Mouse (Mus musculus) c-Kit-positive CD71-negative TER-119-negative erythroid progenitor cells, embryonic 14.5 days (primary cell): ENCODE data around the gene Adap2.
"Not testable (repeated sequence)": the region's sequence is repeated elsewhere in the genome, so short reads cannot be mapped to it uniquely, and the experiment has no call there.

Experiments used
- DNase-seq: peaks from one replicate; pipeline ENCODE4 v3.0.0-alpha.2; 2013; ENCODE audit warnings: low read depth

The Adap2 gene

DNA sequence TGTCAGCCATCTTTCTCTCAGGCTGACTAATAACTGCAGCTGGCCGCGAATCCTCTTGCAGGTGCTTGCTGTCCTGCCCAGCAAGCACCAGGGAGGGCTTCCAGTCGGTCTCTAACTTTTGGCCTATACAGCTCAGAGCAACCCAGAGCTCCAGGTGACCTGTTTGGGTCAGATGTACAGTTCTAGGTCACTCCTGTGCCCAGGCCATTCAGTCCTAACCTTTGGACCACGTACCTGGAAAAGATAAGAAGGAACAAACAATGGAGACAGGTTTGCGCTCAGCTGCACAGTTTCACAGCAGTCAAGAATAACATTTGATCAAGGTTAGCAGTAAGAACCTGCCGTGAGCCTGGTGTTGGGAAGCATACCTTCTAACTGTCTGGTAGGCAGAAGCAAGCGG, 5.1 kb downstream of the Adap2 start:
- DNase-seq = no peak

DNA sequence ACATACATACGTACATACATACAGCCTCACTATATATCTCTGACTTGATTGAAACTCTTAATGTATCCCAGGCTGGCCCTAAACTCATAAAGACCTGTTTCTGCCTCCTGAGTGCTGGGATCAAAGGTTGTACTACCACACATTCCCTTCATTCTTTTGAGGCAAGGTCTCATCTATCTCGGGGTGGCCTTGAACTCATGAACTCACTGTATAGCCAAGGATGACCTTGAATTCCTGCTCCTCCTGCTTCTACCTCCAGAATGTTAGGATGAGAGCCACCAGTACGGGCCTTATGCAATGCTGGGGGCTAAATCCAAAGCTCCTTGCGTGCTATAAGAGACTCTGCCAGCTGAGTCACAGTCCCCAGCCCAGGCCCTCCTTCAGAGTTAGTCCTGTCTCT, 7.1 kb downstream of the Adap2 start:
- no peak for DNase-seq

DNA sequence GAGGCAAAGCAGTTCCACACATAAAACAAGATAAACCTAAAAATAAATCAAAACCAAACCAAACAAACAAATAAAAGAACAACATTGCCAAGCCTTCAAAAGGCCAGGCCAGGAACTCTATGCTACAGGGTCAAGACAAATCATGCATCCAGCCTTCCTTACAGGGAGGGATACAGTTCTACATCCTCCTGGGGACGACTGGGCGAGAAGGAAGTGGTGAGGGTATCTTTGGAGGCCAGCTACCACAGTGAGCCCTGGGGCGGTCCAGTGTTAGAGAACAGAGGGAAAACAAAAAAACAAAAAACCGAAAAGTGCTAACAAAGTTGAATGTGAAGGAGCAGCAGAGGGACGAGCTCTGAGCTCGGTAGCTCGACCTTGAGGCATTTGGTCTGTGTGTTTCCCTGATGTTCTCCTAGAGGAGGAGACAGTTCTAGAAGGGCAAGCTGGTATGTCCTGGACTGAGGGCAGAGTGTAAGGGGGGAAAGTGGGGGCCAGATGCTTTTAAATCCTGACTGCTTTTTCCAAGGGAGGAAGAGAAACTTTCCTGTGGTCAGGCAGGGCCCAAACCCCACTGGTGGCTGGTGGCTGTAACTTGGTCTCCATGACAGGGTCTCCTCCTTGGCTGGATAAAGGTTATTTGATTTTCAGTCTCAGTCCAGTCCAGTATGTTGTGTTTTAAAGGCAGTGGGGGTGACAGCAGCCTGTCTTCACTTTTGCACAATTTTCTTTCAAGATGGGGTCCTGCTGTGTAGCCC, 9.6 kb downstream of the Adap2 start:
- no peak for DNase-seq

DNA sequence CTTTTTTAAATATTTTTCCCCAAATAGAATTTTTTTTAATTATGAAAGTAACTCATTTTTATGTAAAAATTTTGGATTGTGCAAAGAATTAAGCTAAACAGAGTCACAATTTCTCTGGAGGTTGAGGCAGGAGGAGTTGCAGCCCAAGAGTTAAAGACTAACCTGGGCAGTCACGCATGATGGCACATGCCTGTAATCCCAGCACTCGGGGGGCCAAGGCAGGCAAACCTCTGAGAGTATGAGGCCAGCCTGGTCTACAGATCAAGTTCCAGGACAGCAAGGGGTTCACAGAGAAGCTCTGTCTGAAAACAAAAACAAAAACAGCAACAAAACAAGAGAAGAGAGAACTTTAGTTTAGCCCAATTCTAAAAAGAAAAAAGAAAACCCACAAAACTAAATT, 10.3 kb downstream of the Adap2 start:
- DNase-seq = no peak

DNA sequence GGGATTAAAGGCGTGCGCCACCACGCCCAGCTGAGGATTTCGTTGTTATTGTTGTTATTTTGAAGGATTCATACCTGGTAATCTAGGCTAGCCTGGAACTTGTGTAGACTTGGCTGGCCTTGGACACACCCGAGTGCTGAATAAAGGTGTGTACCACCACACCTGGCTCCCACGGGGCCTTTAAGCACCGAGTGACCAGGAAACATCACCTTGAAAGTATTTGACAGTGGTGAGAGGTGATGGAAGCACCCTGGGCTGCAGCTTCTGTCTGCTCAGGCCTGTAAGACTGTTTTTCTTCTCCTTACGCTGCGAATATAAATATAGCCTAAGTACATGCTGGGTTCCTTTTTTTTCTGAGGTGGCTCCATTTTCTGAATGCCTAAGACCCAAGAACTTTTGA, 14.2 kb downstream of the Adap2 start:
- DNase-seq = no peak

DNA sequence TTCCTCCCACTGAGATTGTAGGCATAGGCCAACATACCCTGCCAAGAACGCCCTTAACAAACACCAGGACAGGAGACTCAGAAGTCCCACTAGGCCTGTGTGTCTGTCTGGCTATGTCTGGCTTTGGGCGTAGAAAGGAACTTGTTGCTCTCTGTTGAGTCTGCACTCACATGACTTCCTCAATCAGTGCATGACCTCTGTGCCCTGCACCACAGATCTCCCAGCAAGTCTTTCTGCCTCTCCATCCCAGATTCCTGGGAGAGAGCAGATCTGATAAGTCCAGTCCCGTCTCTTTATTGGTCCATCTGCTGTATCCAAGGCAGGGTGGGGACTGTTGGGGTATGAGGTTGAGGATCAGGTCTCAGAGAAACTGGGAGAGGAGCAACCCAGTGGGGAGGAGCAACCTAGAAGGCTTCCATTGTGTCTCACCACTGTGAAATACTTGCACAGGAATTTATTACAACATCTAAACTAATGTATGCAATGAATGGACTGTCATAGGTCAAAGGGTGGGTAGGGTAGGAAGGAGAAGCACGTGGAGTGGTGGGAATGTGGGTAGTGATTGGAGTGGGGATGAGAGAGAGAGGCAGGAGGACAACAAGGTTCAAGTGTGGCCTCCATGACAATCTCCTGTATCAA, 14.8 kb downstream of the Adap2 start:
- DNase-seq = no peak

DNA sequence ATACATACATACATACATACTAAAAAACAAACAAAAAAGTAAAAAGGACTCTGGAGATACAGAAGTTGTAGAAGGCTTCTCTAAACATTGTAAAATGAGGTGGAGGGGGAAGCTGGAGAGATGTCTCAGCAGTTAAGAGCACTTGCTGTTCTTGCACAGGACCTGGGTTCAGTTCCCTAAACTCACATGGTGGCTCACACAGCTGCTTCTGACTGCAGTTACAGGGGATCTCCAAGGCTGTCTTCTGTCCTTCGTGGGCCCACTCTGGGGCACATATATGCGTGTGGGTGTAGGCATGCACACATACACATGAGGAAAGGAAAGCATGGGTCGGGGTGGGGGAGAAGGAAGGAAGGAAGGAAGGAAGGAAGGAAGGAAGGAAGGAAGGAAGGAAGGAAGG, 15.7 kb downstream of the Adap2 start:
- no peak for DNase-seq

DNA sequence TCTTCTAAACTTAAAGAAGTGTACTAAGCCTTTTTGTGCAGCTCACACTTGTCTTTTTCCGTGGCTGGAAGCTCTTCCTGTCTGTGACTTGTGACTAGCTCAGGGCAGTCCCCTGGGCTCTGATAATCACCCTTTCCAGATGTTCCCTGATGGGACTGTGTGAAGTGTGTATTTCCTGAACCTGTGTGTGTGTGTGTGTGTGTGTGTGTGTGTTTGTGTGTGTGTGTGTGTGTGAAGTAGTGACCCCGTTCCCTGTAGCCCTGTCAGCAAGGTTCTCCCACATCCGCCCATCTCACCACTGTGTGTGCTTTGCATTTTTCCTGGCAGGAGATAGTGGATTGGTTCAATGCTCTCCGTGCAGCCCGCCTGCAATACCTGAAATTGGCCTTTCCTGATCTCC, 16.4 kb downstream of the Adap2 start:
- no peak for DNase-seq

DNA sequence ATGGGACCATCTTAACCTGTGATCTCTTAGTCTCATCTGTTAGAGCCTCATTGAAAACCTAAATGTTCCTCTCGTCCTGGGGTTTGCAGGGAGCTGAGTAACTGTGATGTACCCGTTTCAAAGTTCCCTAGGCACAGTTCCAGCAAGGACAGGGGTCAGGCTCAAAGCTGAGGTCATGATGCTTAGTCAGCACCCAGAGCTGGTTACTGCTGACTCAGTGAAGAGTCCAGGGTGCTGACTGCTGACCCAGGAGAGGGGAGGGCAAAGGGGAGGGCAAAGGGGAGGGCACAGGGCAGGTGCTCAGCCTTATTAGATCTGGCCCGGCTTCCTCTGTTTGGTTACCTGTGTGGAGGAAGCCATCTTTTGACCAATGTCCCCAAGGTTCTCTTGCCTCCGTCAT, 18.0 kb downstream of the Adap2 start:
- no peak for DNase-seq

DNA sequence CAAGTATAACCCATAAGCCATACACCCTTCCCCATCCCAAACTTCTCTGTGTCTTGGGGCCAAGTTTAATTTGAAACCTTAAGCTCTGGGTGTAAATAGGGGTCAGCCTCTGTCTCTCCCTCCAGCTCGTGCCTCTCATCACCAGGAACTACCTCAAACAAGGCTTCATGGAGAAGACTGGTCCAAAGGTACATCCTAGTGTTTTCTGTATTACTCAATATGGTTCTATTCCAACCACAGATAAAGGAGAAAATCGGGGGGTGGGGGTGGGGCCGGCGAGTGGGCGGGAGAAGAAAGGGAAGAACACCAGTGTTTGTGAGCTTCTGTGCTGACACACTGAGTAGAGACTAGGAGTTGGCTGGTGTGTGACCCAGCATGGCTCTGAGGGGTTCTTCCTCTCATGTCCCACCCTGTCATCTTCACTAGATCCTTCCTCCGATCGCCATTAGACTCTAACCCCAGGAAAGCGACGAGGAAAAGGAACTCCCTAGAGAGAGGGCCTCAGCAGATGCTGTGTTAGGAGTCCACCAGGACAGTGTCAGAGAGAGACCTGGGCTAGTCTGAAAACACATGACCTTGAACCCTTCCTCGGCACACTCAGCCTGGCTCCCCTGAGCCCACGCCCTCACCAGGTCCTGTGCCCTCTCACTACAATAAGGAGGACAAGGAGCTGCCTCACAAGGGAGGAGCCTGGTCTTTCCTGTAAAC, 20.2 kb downstream of the Adap2 start:
- no peak for DNase-seq

DNA sequence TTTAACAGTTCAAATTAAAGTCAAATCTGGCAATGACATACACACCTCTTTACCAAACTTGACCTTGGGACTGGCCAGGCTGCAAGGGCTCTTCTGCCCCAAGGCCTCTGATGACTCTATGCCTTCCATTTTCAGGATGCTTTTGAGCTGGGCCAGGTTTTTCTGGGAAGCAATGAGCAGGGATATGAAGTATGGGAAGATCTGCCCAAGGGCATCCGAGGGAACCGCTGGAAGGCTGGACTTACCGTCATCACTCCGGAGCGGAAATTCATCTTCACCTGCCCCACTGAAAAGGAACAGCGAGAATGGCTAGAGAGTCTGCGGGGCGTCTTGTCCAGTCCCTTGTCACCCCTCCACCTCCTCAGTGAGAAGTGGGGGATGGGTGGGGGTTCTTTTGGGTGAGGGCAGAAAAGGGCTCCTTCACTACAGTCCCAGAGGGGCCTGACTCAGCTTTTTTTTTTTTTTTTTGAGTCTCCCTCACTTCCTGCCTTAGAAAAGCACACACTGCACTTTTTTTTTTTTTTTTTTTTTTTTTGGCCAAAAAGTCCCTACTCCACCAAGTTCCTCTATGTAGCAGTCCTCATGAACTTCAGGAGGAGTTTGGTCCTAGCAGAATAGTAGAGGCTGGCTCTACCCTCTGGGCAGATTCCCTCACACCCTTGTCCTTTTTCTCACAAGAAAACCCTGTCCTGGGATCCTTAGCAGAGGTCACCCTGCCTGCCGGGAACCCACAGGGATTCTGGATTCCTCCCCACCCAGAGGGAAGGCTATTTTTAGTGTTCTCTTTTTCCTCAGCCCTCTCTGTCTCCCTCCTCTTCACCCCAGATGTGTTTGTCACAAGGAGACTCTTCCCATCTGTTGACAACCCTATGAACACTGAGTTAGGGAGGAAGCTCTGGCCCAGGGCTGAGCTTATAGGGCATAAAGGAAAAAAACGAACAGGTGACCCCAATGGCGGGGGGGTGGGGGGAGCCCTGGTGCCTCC, 23.3 kb downstream of the Adap2 start:
- DNase-seq = no peak

DNA sequence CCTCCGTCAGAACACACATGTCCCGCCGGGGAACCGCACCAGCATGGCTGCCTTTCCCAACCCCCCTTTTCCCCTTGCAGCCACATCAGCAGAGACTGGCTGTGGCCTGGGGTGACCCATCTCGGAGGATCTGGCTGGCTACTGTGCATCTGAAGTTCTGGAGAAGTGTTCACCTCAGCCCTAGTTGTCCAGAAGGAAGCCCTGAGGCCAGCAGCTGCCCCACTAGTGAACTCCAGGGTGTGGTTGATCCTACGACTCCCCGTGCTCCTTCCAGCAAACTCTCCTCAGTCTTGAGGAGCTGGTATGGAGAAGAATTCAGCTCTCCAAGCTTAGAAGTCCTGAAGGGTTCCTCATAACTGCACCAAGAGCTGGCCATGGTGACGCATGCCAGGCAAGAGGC, 24.4 kb downstream of the Adap2 start:
- DNase-seq = no peak

DNA sequence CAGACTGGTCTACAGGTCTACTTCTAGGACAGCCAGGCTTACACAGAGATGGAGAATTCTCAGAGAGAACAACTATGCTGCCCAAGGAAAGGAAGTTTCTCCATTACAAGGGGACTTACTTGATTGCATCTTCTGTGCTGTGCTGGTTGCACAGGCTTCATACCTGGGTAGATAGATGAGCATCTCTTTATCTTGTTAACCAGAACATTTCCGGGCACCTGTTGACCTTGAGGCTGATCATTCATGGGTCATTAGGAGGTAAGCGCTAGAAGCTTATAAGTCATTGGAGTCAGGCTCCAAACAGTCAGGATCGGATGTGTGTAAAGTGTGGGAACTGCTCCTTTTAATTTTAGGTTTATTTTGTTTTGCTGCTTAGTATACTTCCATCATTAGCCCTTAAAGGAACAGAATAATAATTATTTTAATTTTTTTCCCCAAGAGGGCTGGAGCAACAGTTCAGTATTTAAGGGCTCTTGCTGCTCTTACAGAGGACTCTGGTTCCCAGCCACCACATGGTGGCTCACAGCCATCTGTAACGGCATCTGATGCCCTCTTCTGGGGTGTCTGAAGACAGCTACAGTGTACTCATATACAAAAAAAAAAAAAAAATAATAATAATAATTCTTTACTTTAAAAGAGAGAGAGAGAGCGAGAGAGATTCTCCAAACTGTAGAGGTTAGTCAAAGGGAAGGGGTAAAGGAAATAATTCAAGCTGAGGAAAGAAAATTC, 27.3 kb downstream of the Adap2 start:
- DNase-seq = no peak

DNA sequence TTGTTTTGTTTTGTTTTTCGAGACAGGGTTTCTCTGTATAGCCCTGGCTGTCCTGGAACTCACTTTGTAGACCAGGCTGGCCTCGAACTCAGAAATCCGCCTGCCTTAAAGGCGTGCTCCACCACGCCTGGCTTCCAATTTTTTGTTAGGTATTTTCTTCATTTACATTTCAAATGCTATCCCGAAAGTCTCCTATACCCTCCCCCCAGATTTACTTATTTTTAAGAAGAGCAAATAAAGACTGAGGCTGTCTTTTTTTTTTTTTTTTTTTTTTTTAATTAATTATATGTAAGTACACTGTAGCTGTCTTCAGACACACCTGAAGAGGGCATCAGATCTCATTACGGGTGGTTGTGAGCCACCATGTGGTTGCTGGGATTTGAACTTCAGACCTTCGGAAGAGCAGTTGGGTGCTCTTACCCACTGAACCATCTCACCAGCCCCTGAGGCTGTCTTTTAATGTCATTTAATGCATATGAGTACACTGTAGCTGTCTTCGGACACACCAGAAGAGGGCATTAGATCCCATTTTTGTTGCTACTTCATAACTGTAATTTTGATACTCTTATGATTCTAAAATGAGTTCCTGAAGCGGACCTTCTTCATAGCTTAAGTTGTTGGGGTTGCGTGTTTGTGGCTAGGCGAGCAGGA, 29.3 kb downstream of the Adap2 start:
- DNase-seq = not testable (repeated sequence)

DNA sequence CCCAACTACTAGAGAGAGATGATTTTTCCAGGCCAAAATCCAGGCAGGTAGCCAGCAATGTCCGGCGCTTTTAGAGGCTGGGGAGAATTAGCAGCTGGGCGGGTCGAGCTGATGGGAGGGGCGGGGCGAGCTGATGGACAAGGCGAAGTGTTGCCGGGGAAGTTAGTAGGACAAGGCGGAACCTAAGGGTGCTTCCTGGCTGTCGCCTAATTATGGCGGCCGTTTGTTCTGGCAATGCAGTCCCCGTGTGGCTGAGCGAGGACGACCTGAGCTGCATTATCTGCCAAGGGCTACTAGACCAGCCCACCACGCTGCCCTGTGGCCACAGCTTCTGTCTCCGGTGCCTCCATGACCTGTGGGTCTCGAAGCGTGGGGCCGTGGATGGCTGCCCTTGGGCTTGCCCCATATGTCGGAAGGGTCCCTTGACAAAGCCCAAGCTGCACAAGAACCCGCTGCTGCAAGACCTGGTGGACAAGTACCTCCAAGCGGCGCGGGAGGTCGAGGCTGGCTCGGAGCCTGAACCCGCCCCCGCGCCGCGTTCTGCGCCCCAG, 29.9 kb downstream of the Adap2 start, which contains the start of gene Rnf135:
TSS of gene Rnf135 (plus strand) at position 147 of the 551 bp plus-strand sequence.
- DNase-seq = peak; percentile 68

DNA sequence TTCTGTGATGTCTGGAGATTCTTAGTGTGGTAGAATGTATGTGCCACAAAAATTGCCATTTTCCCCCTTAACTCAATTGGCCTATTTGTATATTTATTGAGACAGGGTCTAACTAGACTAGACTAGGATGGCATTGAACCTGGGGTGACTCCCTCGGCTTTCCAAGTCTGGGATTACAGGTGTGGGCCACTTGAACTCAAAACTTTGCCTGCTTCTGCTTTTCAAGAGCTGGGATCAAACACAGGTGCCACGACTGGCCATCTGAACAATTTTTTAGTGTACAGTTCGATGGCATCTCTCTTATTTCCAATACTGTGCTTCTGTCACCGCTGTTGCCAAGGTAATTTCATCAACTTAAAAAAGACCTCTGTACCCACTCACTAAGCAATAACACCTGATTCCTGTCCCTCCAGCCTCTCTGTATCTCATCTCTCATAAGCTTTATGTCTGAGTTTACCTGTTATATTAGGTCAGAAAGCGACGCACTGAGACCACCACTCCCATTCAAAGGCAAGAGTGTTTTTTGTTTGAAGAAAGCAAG, 30.7 kb downstream of the Adap2 start:
- DNase-seq = no peak

DNA sequence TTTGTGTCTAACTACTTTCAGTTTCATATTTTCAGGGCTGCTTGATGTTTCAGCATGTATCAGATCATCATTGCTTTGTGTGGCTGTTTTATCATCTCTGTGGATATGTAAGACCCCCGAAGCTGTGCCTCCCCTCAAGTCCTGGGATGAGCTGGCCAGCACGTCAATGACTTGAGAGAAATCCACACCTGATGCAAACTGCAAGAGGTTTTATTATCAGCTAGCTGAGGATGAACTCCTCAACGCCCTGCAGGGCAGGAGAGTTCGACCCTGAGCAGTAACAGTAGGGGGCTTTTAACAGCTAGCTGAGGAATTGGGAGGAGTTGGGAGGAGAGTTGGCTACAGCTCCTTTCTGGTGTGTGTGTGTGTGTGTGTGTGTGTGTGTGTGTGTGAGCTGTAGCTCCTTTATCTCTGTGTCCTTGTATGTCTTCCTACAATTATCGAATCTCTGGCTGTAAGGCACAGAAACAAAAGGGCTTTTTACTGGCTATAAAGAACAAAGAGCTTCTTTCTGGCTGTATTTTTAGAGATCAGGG, 31.6 kb downstream of the Adap2 start:
- DNase-seq = not testable (repeated sequence)

DNA sequence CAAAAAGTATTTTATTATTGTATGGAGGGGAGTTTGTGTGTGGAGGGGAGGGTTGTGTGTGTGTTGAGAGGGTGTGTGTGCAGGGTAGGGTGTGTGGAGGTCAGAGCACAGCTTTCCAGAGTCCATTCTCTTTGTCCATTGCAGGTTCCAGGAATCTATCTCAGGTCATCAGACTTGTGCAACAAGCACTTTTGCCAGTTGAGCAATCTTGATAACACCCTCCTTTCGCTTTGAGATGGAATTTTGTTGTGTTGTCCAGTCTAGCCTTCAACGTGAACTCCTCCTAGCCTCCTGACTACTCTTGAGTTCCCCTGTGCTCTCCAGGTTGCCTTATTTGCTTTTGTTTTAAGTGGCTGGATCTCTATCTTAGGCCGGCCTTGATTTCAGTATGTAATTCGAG, 36.4 kb downstream of the Adap2 start:
- no peak for DNase-seq

DNA sequence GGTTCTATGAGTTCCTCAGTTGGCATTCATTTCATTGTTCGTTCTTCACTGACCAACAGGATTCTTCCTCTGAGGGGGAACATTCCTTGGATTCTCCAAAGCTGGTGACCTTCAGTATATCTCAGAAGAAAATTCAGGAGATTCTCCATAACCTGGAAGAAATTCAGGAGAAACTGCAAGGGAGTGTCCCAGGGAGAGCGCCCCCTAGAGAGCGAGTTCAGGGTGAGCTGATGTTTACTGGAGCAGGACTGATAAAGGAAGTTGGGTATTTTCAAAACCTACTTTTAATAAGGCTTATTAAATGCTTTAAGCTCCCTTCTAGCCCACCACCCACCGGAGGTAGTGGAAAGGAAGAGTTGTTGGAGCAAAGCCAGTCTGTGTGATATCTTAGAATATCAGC, 39.9 kb downstream of the Adap2 start:
- no peak for DNase-seq

DNA sequence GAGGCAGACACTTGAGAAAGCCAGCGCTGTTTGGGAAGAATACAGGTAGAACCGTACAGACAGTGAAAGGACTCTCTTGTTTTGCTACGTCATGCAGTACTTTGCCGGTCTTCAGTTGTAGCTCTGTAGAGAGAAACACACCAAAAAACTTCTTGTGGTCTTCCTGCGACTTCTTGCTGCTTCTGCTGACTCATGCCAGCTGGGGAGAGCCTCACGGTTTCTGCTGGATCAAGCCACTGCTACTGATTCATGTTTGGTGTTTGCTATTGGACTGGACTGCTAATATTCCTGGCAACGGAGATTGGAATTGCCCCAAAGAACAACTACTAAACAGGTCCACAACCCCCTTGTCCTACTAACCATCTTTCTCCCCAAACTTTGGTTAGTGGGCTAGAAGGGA, 42.4 kb downstream of the Adap2 start:
- DNase-seq = no peak
